Mouse (Mus musculus) midbrain, embryonic 16.5 days (tissue): ENCODE measurements around the gene Gm10282. TPM values are rescaled to one million over a fixed set of nuclear protein-coding genes. Genes with fewer than 3 reads are reported as not detected.

Experiments
- ATAC-seq: fragments of 200-750 bp; cut with Nextera tagmentation; 2 replicates; pipeline ENCODE4 v1.8.0; 2017; ENCODE audit warnings: moderate TSS enrichment
- H3K27ac ChIP-seq: fragments of 300-500 bp; sonication (generic); 2 replicates; pipeline ENCODE4 v1.5.1; 2014; ENCODE audit warnings: mild to moderate bottlenecking, low read length, mixed read lengths
- H3K27me3 ChIP-seq: fragments of 300-500 bp; sonication (generic); 2 replicates; pipeline ENCODE4 v1.6.1; 2014; ENCODE audit warnings: low read depth, low read length, mixed read lengths; ENCODE audit not compliant: control insufficient read depth, insufficient read depth
- H3K36me3 ChIP-seq: fragments of 300-500 bp; sonication (generic); 2 replicates; pipeline ENCODE4 v1.6.1; 2014; ENCODE audit warnings: mild to moderate bottlenecking, low read length, moderate library complexity, mixed read lengths; ENCODE audit not compliant: control insufficient read depth, insufficient read depth
- H3K4me1 ChIP-seq: fragments of 300-500 bp; sonication (generic); 2 replicates; pipeline ENCODE4 v1.6.1; 2014; ENCODE audit warnings: mild to moderate bottlenecking, low read length, mixed read lengths; ENCODE audit not compliant: control insufficient read depth, insufficient read depth
- H3K4me2 ChIP-seq: fragments of 300-500 bp; sonication (generic); 2 replicates; pipeline ENCODE4 v1.6.1; 2014; ENCODE audit warnings: mild to moderate bottlenecking, low read length, mixed read lengths
- H3K4me3 ChIP-seq: fragments of 300-500 bp; sonication (generic); 2 replicates; pipeline ENCODE4 v1.5.1; 2014; ENCODE audit warnings: low read depth, mild to moderate bottlenecking, low read length, moderate library complexity, mixed read lengths
- H3K9ac ChIP-seq: fragments of 300-500 bp; sonication (generic); 2 replicates; pipeline ENCODE4 v1.6.1; 2014; ENCODE audit warnings: low read depth, low read length, mixed read lengths
- H3K9me3 ChIP-seq: fragments of 300-500 bp; sonication (generic); replicated peaks from 2 replicates; pipeline ENCODE4 v1.6.1; 2014; ENCODE audit warnings: mild to moderate bottlenecking, low read length, mixed read lengths; ENCODE audit not compliant: control insufficient read depth, poor library complexity, severe bottlenecking
- WGBS: fragments of 180-500 bp; shearing (Covaris S2); extraction: QIAGEN DNeasy Blood & Tissue Kit; methylation state at CpG from one replicate; pipeline ENCODE4 v1.1.7; 2014; 5-methylcytosine and 5-hydroxymethylcytosine counted together
- polyA plus RNA-seq: library from polyadenylated mRNA; unstranded; fragments of >200 nt; fragmentation: Nextera tagmentation; extraction: Ambion mirVana; gene quantifications from 2 replicates; pipeline ENCODE4 v1.2.1, GENCODE M21; 2015

Gm10282 gene
- polyA plus RNA-seq, 1 experiment from 2014 or later = 9.7 TPM

DNA sequence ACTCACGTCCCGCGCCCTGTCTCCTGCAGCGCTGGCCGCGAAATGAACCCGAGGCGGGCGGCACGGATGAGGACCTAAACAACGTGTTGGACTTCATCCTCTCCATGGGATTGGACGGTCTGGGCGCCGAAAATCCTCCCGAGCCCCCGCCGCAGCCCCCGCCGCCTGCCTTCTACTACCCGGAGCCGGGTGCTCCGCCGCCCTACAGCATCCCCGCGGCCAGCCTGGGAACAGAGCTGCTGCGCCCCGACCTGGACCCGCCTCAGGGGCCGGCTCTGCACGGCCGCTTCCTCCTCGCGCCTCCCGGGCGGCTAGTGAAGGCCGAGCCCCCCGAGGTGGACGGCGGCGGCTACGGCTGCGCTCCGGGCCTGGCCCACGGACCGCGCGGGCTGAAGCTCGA, 14.3 kb upstream of the Gm10282 start:
- Histone ChIP-seq H3K4me3 (peak overlapping the region; percentile 54), H3K27me3 (peaks cover 34% of the 10 kb centered on the region), H3K9me3 (no peaks in the 10 kb centered on the region), H3K4me2 (peak overlapping the region; percentile 89), H3K36me3 (no peaks in the 10 kb centered on the region), H3K9ac (peak overlapping the region; percentile 69), H3K27ac (no peak overlapping the region), H3K4me1 (peaks cover 7% of the 10 kb centered on the region)
- peak; percentile 2; the same call in 1 of the 2 replicates for ATAC-seq
- under 1% methylated on average over 42 of the region's 48 CpGs for WGBS

DNA sequence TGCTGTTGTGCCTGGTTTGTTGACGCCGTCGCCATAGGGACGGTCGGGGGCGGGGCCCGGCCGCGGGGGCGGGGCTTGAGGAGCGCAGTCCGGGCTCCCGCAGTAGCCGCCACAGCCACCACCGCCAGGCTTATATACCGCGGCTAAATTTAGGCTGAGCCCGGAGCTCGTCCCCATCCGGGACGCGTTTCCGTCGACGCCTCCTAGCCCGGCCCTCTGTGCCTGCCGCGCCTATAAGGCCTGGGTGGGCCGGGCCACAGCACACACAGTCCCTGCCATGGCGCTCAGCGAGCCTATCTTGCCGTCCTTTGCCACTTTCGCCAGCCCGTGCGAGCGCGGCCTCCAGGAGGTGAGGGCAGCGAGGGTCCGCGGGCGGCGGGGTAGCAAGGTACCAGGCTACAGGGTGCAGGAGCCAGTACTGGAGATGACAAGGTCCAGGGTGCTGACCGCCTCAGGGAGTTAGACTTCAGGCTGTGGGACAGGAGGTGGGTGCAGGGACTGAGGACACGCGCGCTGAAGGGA, 13.8 kb upstream of the Gm10282 start, which contains the start of gene Klf2:
Gene Klf2, plus strand, starts transcription at position 233 of the 522 bp plus-strand sequence.
- H3K27me3 ChIP-seq = peaks cover 34% of the 10 kb centered on the region
- no peaks in the 10 kb centered on the region for H3K9me3 ChIP-seq
- peak within 1 kb of the TSS; percentile 54 for H3K4me3 ChIP-seq
- H3K27ac ChIP-seq = no peak within 1 kb of the TSS
- under 1% methylated on average over 46 of the region's 46 CpGs for WGBS
- peak within 1 kb of the TSS; percentile 69 for H3K9ac ChIP-seq
- peak within 1 kb of the TSS; percentile 89 for H3K4me2 ChIP-seq
- peak; percentile 94 for ATAC-seq
- peaks cover 7% of the 10 kb centered on the region for H3K4me1 ChIP-seq
- no peaks in the 10 kb centered on the region for H3K36me3 ChIP-seq

DNA sequence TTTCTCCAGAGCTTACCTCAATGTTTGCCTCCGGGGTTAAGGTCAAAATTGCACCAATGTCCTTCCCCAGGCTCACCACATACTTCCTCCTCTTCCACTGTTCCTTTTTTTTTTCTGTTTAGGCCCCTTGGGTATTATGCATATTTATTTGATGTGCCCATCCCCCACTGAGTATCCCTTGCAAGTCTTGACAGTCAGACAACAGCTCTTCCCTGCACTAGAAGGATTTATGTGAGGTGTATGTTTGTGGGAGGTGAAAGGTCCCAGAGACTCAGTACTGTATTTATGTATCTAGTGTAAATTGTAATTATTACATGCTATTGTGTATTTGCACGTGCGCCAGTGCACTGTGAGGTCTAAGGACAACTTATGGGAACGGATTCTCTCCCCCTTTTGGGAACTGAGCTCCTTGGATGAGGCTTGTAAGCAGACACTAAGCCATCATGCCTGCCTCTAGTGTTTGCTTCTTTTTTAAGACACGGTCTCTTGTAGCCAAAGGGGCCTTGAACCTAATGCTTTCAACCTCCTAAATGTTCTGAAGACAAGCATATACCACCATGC, 12.8 kb upstream of the Gm10282 start:
- H3K4me3 ChIP-seq = no peak overlapping the region

DNA sequence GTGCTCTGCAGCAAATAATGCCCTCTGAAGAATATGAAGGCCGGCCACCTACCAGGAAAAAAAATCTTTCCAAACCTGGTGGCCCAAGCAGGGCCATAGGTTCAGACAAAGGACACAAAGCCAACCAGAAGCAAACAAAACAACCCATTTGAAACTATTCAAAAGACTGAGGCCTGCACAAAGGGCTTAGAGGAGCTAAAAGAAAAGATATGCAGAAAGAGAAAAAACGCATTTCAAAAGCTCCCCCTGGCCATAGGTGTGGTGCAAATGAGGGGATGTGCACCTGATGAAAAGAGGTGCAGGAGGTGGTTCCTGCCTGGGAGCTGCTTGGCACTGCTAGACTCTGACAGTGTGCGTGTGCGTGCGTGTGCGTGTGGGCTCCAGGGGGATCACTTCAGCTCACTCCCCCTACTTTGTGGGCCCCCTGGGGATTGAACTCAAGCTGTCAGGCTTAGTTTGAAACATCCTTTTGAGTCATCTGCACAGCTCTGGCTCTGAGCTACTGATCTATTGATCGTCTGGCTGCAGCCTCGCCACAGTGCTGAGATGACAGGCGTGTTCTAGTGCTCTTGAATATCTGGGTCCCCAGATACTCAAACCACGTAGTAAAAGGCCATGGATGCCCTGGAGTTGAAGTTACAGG, 11.1 kb upstream of the Gm10282 start:
- peaks cover 23% of the 10 kb centered on the region for H3K27me3 ChIP-seq
- WGBS = 16% methylated on average over 10 of the region's 10 CpGs
- no peak for ATAC-seq
- H3K4me1 ChIP-seq = peaks cover 7% of the 10 kb centered on the region
- no peaks in the 10 kb centered on the region for H3K9me3 ChIP-seq
- H3K4me3 ChIP-seq = no peak overlapping the region
- H3K9ac ChIP-seq = no peak overlapping the region
- no peaks in the 10 kb centered on the region for H3K36me3 ChIP-seq
- no peak overlapping the region for H3K27ac ChIP-seq
- no peak overlapping the region for H3K4me2 ChIP-seq

More for the DNA sequence above, 12.8 kb upstream of the Gm10282 start:
- no peaks in the 10 kb centered on the region for H3K36me3 ChIP-seq
- peaks cover 34% of the 10 kb centered on the region for H3K27me3 ChIP-seq
- 42% methylated on average over 5 of the region's 5 CpGs for WGBS
- no peak overlapping the region for H3K9ac ChIP-seq
- peaks cover 7% of the 10 kb centered on the region for H3K4me1 ChIP-seq
- no peak for ATAC-seq
- no peak overlapping the region for H3K27ac ChIP-seq
- no peak overlapping the region for H3K4me2 ChIP-seq
- no peaks in the 10 kb centered on the region for H3K9me3 ChIP-seq

DNA sequence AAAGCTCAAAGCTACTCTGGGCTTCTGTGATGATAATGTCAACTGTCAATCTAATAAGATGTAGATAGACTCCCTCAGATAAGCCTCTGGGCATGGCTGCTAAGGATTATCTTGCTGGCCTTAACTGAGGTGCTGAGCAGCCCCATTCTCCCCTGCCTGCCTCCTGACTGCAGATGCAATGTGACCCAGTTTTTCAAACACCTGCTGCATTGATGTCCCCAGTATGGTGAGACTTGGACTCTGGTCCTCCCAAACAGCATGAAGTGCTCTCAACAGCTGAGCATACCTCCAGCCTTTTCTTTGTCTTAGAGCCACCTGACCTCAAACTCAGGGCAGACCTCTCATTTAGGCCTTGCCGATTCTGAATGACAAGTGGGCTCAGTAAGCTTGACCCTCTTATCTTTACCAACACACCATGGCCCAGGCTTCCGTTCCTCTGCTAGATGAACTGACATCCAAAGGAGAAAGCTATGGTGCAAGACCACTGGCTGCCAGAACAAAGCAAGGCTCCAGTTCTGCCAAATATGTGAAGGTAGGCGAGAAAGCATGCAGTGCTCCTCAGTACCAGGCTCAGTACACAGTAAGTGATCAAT, 8.0 kb upstream of the Gm10282 start:
- H3K4me3 ChIP-seq = no peak overlapping the region
- ATAC-seq = no peak
- H3K27ac ChIP-seq = no peak overlapping the region
- WGBS = 82% methylated on average over 3 of the region's 3 CpGs
- H3K4me1 ChIP-seq = no peaks in the 10 kb centered on the region
- no peak overlapping the region for H3K9ac ChIP-seq
- no peaks in the 10 kb centered on the region for H3K36me3 ChIP-seq
- no peaks in the 10 kb centered on the region for H3K9me3 ChIP-seq
- no peak overlapping the region for H3K4me2 ChIP-seq
- H3K27me3 ChIP-seq = no peaks in the 10 kb centered on the region

DNA sequence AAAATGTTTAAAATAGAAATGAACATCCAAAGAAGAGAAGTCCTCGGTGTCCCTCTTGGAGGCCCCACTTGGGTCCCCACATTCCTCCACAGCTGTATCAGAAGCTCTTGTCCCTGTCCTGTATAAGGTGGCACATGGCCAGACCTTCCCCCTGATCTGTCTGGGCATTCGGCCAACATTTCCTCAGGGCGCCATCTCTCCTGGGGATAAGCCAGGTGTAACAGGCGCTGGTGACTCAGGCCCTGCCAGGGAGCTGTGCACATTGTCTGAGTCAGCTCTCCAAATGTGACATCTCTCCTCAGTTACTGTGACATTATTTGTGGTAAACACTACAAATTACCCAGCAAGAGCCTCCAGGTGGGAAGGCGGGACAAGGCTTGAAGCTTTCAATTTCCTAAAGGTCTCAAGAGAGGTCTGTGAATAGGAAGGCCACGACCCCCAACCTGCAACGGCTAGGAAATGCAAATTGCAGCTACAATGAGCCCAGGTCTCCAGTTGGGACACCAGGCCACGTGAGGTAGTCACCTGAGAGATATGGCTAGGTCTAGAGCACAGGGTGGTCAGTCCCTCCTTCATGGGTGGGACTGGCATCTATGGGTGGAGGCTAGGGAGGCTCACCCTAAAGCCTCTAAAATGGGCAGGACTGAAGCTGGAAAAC, 5.9 kb upstream of the Gm10282 start:
- 55% methylated on average over 8 of the region's 8 CpGs for WGBS

DNA sequence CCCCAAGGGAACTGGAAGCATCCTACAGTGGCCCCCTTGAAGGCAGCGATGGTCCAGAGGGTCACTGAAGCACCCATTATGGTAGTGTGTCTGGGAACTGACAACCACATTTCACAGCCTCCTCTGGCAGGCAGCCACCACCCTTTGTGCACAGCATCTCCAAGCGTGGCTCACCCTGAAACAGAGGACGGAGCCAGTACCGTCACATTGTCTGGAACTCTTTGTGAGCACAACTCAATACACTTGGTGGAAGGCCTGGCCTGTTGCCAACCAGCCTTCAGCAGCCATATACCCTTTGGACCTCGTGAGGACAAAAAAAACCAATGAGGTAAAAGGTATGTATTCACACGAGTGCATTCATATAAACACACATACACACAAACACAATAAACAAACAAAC, 3.2 kb upstream of the Gm10282 start:
- H3K4me1 ChIP-seq = no peaks in the 10 kb centered on the region
- ATAC-seq = no peak
- WGBS = 46% methylated on average over 6 of the region's 6 CpGs
- H3K9me3 ChIP-seq = no peaks in the 10 kb centered on the region
- no peaks in the 10 kb centered on the region for H3K27me3 ChIP-seq
- H3K27ac ChIP-seq = no peak overlapping the region
- H3K36me3 ChIP-seq = no peaks in the 10 kb centered on the region
- no peak overlapping the region for H3K9ac ChIP-seq
- H3K4me3 ChIP-seq = no peak overlapping the region
- H3K4me2 ChIP-seq = no peak overlapping the region

More for the DNA sequence above, 5.9 kb upstream of the Gm10282 start:
- Histone ChIP-seq H3K9ac (no peak overlapping the region), H3K27ac (no peak overlapping the region), H3K4me2 (no peak overlapping the region), H3K9me3 (no peaks in the 10 kb centered on the region), H3K4me3 (no peak overlapping the region), H3K27me3 (no peaks in the 10 kb centered on the region), H3K4me1 (no peaks in the 10 kb centered on the region), H3K36me3 (no peaks in the 10 kb centered on the region)
- ATAC-seq = peak; percentile 46

DNA sequence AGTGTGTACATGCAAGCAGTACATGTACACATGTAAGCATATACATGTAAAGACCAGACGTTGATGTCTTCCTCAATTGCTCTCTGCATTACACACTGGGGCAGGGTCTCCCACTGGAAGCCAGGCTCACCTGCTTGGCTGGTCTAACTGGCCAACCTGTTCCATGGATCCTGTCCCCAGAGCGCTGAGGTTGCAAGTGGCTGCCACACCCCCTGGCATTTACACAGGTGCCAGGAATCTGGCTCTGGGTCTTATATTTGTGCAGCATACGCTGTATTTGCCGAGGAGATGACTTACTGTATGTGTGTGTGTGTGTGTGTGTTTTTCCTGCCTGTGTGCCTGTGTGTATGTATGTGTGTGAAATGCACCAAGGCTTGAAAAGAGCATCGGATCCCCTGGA, 1.9 kb upstream of the Gm10282 start:
- ATAC-seq = no peak
- Histone ChIP-seq H3K27ac (no peak overlapping the region), H3K36me3 (no peaks in the 10 kb centered on the region), H3K9ac (no peak overlapping the region), H3K27me3 (no peaks in the 10 kb centered on the region), H3K9me3 (no peaks in the 10 kb centered on the region), H3K4me2 (no peak overlapping the region), H3K4me1 (no peaks in the 10 kb centered on the region), H3K4me3 (no peak overlapping the region)
- WGBS = 92% methylated on average over 5 of the region's 5 CpGs
